Mouse (Mus musculus): ENCODE data around the gene Gpr37l1. TPM values are rescaled to one million over a fixed set of nuclear protein-coding genes. Genes with fewer than 3 reads are reported as not detected.
"Not testable (repeated sequence)": the region's sequence is repeated elsewhere in the genome, so short reads cannot be mapped to it uniquely, and the experiment has no call there.

The Gpr37l1 gene
- polyA plus RNA-seq, 1 experiment from 2014 or later: not detected

GRCm38 (mm10) chr1:135194335-135194734 is 26.9 kb upstream of the Gpr37l1 start:
- not testable (repeated sequence) for H3K27ac ChIP-seq; H3K36me3 ChIP-seq; H3K27me3 ChIP-seq (ENCODE audit: low read depth, poor library complexity, severe bottlenecking); H3K4me3 ChIP-seq; DNase-seq (ENCODE audit: low spot score); H3K9me3 ChIP-seq (replicated peaks)
- peaks cover 17% of the 10 kb centered on the region for H3K4me1 ChIP-seq
- WGBS: 76% methylated on average over 5 of the region's 5 CpGs

GRCm38 (mm10) chr1:135189186-135189585 is 21.7 kb upstream of the Gpr37l1 start:
- Histone ChIP-seq H3K4me1 (peaks cover 4% of the 10 kb centered on the region), H3K27me3 (ENCODE audit: low read depth, poor library complexity, severe bottlenecking) (peaks cover 19% of the 10 kb centered on the region; the same call in 1 of the 2 replicates)
- WGBS: 91% methylated on average over 4 of the region's 4 CpGs

GRCm38 (mm10) chr1:135188197-135188596 is 20.7 kb upstream of the Gpr37l1 start:
- no peak overlapping the region for H3K27ac ChIP-seq
- peaks cover 19% of the 10 kb centered on the region; the same call in 1 of the 2 replicates for H3K27me3 ChIP-seq (ENCODE audit: low read depth, poor library complexity, severe bottlenecking)
- H3K36me3 ChIP-seq: no peaks in the 10 kb centered on the region
- WGBS: 57% methylated on average over 3 of the region's 3 CpGs
- no peak for DNase-seq (ENCODE audit: low spot score)
- H3K4me1 ChIP-seq: peaks cover 6% of the 10 kb centered on the region
- no peak overlapping the region for H3K4me3 ChIP-seq
- H3K9me3 ChIP-seq (replicated peaks): no peaks in the 10 kb centered on the region

More at GRCm38 (mm10) chr1:135189186-135189585, 21.7 kb upstream of the Gpr37l1 start:
- no peak overlapping the region for H3K4me3 ChIP-seq
- H3K9me3 ChIP-seq (replicated peaks): no peaks in the 10 kb centered on the region
- no peak for DNase-seq (ENCODE audit: low spot score)
- no peak overlapping the region for H3K27ac ChIP-seq
- no peaks in the 10 kb centered on the region for H3K36me3 ChIP-seq

GRCm38 (mm10) chr1:135187016-135187415 is 19.5 kb upstream of the Gpr37l1 start:
- Histone ChIP-seq H3K27me3 (ENCODE audit: low read depth, poor library complexity, severe bottlenecking) (peaks cover 19% of the 10 kb centered on the region; the same call in 1 of the 2 replicates), H3K4me1 (peaks cover 11% of the 10 kb centered on the region)
- H3K4me3 ChIP-seq; DNase-seq (ENCODE audit: low spot score); H3K9me3 ChIP-seq (replicated peaks); H3K27ac ChIP-seq; H3K36me3 ChIP-seq: not testable (repeated sequence)
- WGBS: 44% methylated on average over 2 of the region's 2 CpGs

GRCm38 (mm10) chr1:135186427-135186826 is 18.9 kb upstream of the Gpr37l1 start:
- DNase-seq (ENCODE audit: low spot score): no peak
- Histone ChIP-seq H3K9me3 (replicated peaks) (no peaks in the 10 kb centered on the region), H3K4me3 (no peak overlapping the region), H3K27me3 (ENCODE audit: low read depth, poor library complexity, severe bottlenecking) (peaks cover 19% of the 10 kb centered on the region; the same call in 1 of the 2 replicates), H3K36me3 (no peaks in the 10 kb centered on the region), H3K27ac (no peak overlapping the region), H3K4me1 (peaks cover 13% of the 10 kb centered on the region)
- WGBS: 43% methylated on average over 8 of the region's 8 CpGs

GRCm38 (mm10) chr1:135185936-135186335 is 18.5 kb upstream of the Gpr37l1 start:
- Histone ChIP-seq H3K27ac (no peak overlapping the region), H3K36me3 (no peaks in the 10 kb centered on the region), H3K27me3 (ENCODE audit: low read depth, poor library complexity, severe bottlenecking) (peaks cover 19% of the 10 kb centered on the region; the same call in 1 of the 2 replicates), H3K4me1 (peaks cover 13% of the 10 kb centered on the region), H3K9me3 (replicated peaks) (no peaks in the 10 kb centered on the region), H3K4me3 (no peak overlapping the region)
- WGBS: 43% methylated on average over 5 of the region's 5 CpGs
- no peak for DNase-seq (ENCODE audit: low spot score)

GRCm38 (mm10) chr1:135183941-135184570 is 16.6 kb upstream of the Gpr37l1 start:
- peaks cover 19% of the 10 kb centered on the region; the same call in 1 of the 2 replicates for H3K27me3 ChIP-seq (ENCODE audit: low read depth, poor library complexity, severe bottlenecking)

GRCm38 (mm10) chr1:135183448-135183847 is 16.0 kb upstream of the Gpr37l1 start:
- no peak for DNase-seq (ENCODE audit: low spot score)
- Histone ChIP-seq H3K4me3 (no peak overlapping the region), H3K4me1 (peaks cover 13% of the 10 kb centered on the region), H3K27me3 (ENCODE audit: low read depth, poor library complexity, severe bottlenecking) (peaks cover 19% of the 10 kb centered on the region; the same call in 1 of the 2 replicates), H3K27ac (no peak overlapping the region), H3K9me3 (replicated peaks) (no peaks in the 10 kb centered on the region), H3K36me3 (no peaks in the 10 kb centered on the region)
- WGBS: 88% methylated on average over 4 of the region's 4 CpGs

More at GRCm38 (mm10) chr1:135183941-135184570, 16.6 kb upstream of the Gpr37l1 start:
- H3K9me3 ChIP-seq (replicated peaks): no peaks in the 10 kb centered on the region
- DNase-seq (ENCODE audit: low spot score): no peak
- H3K4me3 ChIP-seq: no peak overlapping the region
- H3K27ac ChIP-seq: no peak overlapping the region
- H3K36me3 ChIP-seq: no peaks in the 10 kb centered on the region
- H3K4me1 ChIP-seq: peaks cover 13% of the 10 kb centered on the region
- WGBS: 73% methylated on average over 11 of the region's 11 CpGs

- no peaks in the 10 kb centered on the region for H3K9me3 ChIP-seq (replicated peaks)
- no peak overlapping the region for H3K27ac ChIP-seq
- WGBS: 70% methylated on average over 3 of the region's 3 CpGs
- peaks cover 19% of the 10 kb centered on the region; the same call in 1 of the 2 replicates for H3K27me3 ChIP-seq (ENCODE audit: low read depth, poor library complexity, severe bottlenecking)
- DNase-seq (ENCODE audit: low spot score): no peak
- no peak overlapping the region for H3K4me3 ChIP-seq
- H3K36me3 ChIP-seq: no peaks in the 10 kb centered on the region
- peaks cover 13% of the 10 kb centered on the region for H3K4me1 ChIP-seq
Observed at GRCm38 (mm10) chr1:135182975-135183374, 15.5 kb upstream of the Gpr37l1 start.

GRCm38 (mm10) chr1:135181880-135182623 is 14.6 kb upstream of the Gpr37l1 start:
- H3K27me3 ChIP-seq (ENCODE audit: low read depth, poor library complexity, severe bottlenecking): peaks cover 19% of the 10 kb centered on the region; the same call in 1 of the 2 replicates
- no peaks in the 10 kb centered on the region for H3K36me3 ChIP-seq
- no peaks in the 10 kb centered on the region for H3K9me3 ChIP-seq (replicated peaks)
- H3K4me3 ChIP-seq: no peak overlapping the region
- WGBS: 92% methylated on average over 8 of the region's 8 CpGs
- peaks cover 13% of the 10 kb centered on the region for H3K4me1 ChIP-seq
- H3K27ac ChIP-seq: no peak overlapping the region
- no peak for DNase-seq (ENCODE audit: low spot score)

- peaks cover 9% of the 10 kb centered on the region; the same call in 1 of the 2 replicates for H3K4me1 ChIP-seq
- 84% methylated on average over 4 of the region's 4 CpGs for WGBS
- no peaks in the 10 kb centered on the region for H3K36me3 ChIP-seq
- H3K27ac ChIP-seq: no peak overlapping the region
- no peak for DNase-seq (ENCODE audit: low spot score)
- no peak overlapping the region for H3K4me3 ChIP-seq
- peaks cover 12% of the 10 kb centered on the region; the same call in 1 of the 2 replicates for H3K27me3 ChIP-seq (ENCODE audit: low read depth, poor library complexity, severe bottlenecking)
- H3K9me3 ChIP-seq (replicated peaks): no peaks in the 10 kb centered on the region
Observed at GRCm38 (mm10) chr1:135181275-135181674, 13.8 kb upstream of the Gpr37l1 start.

GRCm38 (mm10) chr1:135180830-135181229 is 13.3 kb upstream of the Gpr37l1 start:
- WGBS: 84% methylated on average over 10 of the region's 10 CpGs
- Histone ChIP-seq H3K4me3 (no peak overlapping the region), H3K27me3 (ENCODE audit: low read depth, poor library complexity, severe bottlenecking) (peaks cover 8% of the 10 kb centered on the region; the same call in 1 of the 2 replicates), H3K9me3 (replicated peaks) (no peaks in the 10 kb centered on the region), H3K36me3 (no peaks in the 10 kb centered on the region), H3K27ac (no peak overlapping the region), H3K4me1 (peaks cover 9% of the 10 kb centered on the region; the same call in 1 of the 2 replicates)
- DNase-seq (ENCODE audit: low spot score): no peak

- Histone ChIP-seq H3K4me1 (peaks cover 9% of the 10 kb centered on the region; the same call in 1 of the 2 replicates), H3K27ac (no peak overlapping the region), H3K27me3 (ENCODE audit: low read depth, poor library complexity, severe bottlenecking) (no peaks in the 10 kb centered on the region), H3K4me3 (no peak overlapping the region), H3K9me3 (replicated peaks) (no peaks in the 10 kb centered on the region), H3K36me3 (no peaks in the 10 kb centered on the region)
- DNase-seq (ENCODE audit: low spot score): no peak
- 89% methylated on average over 7 of the region's 7 CpGs for WGBS
Observed at GRCm38 (mm10) chr1:135178863-135179262, 11.4 kb upstream of the Gpr37l1 start.
